Mouse (Mus musculus) G1E (cell line): ENCODE results near the gene Tmem218. TPM values are rescaled to one million over a fixed set of nuclear protein-coding genes. Genes with fewer than 3 reads are reported as not detected.

Source experiments
- ATAC-seq: 2 replicates; pipeline ENCODE4 v1.8.0; 2016; ENCODE audit warnings: mild to moderate bottlenecking; ENCODE audit not compliant: insufficient number of reproducible peaks, poor library complexity, low FRiP score, severe bottlenecking; ENCODE audit errors: extremely low read depth
- DNase-seq: peaks from one replicate; pipeline ENCODE4 v3.0.0; 2012; ENCODE audit warnings: low spot score
- H3K27me3 ChIP-seq: 2 replicates; pipeline ENCODE4 v1.6.1; 2012; ENCODE audit warnings: mild to moderate bottlenecking, low read length, inconsistent platforms; ENCODE audit not compliant: insufficient read depth
- H3K36me3 ChIP-seq: replicated peaks from 2 replicates; pipeline ENCODE3; 2012; ENCODE audit warnings: mild to moderate bottlenecking, inconsistent platforms
- H3K4me1 ChIP-seq: 2 replicates; pipeline ENCODE4 v1.6.1; 2012; ENCODE audit warnings: low read depth, low read length, inconsistent platforms, mixed read lengths; ENCODE audit not compliant: insufficient read depth
- H3K4me3 ChIP-seq: 2 replicates; pipeline ENCODE4 v1.5.1; 2012; ENCODE audit warnings: low read depth, mild to moderate bottlenecking, inconsistent platforms, low read length, moderate library complexity, mixed read lengths
- H3K9me3 ChIP-seq: replicated peaks from 2 replicates; pipeline ENCODE4 v1.6.1; 2012; ENCODE audit warnings: inconsistent platforms
- CTCF ChIP-seq: IDR thresholded peaks from 2 replicates; pipeline ENCODE4 v1.5.1; 2012; ENCODE audit warnings: low read depth, low read length, inconsistent platforms, mixed read lengths
- GATA1 ChIP-seq: IDR thresholded peaks from 2 replicates; pipeline ENCODE4 v1.6.1; 2012; ENCODE audit warnings: borderline replicate concordance, low read length, inconsistent platforms, mixed read lengths
- GATA2 ChIP-seq: IDR thresholded peaks from 2 replicates; pipeline ENCODE4 v1.6.1; 2012; ENCODE audit warnings: low read depth, low read length, inconsistent platforms, borderline replicate concordance
- POLR2AphosphoS5 ChIP-seq: IDR thresholded peaks from 2 replicates; pipeline ENCODE4 v1.6.1; 2012; ENCODE audit warnings: low read depth, low read length, inconsistent platforms; ENCODE audit not compliant: insufficient replicate concordance
- TAL1 ChIP-seq: conservative IDR thresholded peaks from 2 replicates; pipeline ENCODE4 v1.6.1; 2012; ENCODE audit warnings: low read depth, low read length, inconsistent platforms, mixed read lengths
- polyA plus RNA-seq: library from polyadenylated mRNA; stranded (reverse); fragments of >175 nt; gene quantifications from 2 replicates; pipeline ENCODE4 v1.2.3, GENCODE M21; 2012
- total RNA-seq, 2 experiments: library from RNA; stranded (forward) in 1 of 2; stranded (reverse) in 1 of 2; fragments of 200-1000 nt in 1 of 2; fragments of >200 nt in 1 of 2; fragmentation: Nextera tagmentation in 1 of 2; gene quantifications; 2 replicates each; pipeline ENCODE4 v1.2.3; 2014 to 2017

Gene Tmem218
- total RNA-seq (2014; fragmentation: Nextera tagmentation) (1.7 and 3.2 TPM in 2 replicates), total RNA-seq (2017) (3.1 and 3.5 TPM in 2 replicates), polyA plus RNA-seq (0.28 and 0.30 TPM in 2 replicates)

DNA sequence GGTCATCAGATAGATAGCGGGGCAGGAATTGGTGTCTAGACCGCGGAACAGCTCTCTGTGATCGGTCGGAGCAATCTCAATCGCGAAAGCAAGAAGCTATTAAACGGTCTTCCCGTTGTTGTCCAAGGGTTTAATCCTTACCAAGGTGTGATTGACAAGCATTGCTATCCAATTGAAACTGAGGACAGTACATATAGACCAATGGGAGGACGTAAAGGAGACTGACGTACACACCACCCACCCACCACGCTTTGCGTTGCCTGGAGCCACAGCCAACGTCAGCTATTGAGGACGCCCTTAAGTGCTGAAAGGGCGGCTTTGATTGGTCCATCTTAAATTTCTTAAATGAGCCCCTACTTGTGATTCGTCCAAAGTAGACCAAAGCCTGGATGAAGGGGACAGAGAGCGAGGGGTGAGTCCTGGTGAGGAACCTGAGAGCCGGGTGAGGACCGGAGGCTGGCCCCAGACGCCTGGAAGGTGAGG, at the start of gene Tmem218:
Gene Tmem218 (plus strand): TSS at position 295 of the 483 bp plus-strand sequence.
- Histone ChIP-seq H3K4me3 (peak within 1 kb of the TSS; percentile 72), H3K36me3 (no peaks in the 10 kb centered on the region), H3K4me1 (peaks cover 12% of the 10 kb centered on the region), H3K9me3 (no peaks in the 10 kb centered on the region), H3K27me3 (peaks cover 3% of the 10 kb centered on the region; the same call in 1 of the 2 replicates)
- no peak for TF ChIP-seq CTCF
- no peak for TF ChIP-seq GATA1
- no peak for TF ChIP-seq TAL1
- TF ChIP-seq POLR2AphosphoS5: no peak
- no peak for TF ChIP-seq GATA2
- DNase-seq (peak; percentile 81), ATAC-seq (peak; percentile 99)

DNA sequence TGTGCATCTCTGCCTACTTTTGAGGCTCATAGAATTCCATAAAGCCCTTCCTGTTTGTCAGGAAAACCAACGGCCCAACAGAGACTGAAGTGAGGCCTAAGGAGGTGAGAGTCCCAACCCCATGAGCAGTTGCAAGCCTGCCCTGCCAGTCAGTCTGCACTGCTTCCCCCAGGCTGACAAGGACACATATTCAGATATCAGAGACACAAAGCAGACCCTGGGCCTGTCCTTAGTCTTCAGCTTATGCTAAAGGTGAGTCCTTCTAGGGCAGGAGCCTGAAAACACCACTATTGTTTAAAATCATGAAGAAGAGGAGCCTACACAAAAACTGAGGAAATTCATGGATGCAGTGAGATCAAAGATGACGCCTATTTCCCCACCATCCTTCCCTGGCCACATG, 47.3 kb upstream of the Tmem218 start:
- TF ChIP-seq CTCF: no peak
- no peak for TF ChIP-seq GATA1
- no peak for TF ChIP-seq GATA2
- TF ChIP-seq POLR2AphosphoS5: no peak
- no peak for TF ChIP-seq TAL1
- Histone ChIP-seq H3K4me3 (no peak overlapping the region), H3K4me1 (no peaks in the 10 kb centered on the region), H3K36me3 (no peaks in the 10 kb centered on the region), H3K9me3 (no peaks in the 10 kb centered on the region), H3K27me3 (no peaks in the 10 kb centered on the region)
- ATAC-seq (no peak), DNase-seq (no peak)

DNA sequence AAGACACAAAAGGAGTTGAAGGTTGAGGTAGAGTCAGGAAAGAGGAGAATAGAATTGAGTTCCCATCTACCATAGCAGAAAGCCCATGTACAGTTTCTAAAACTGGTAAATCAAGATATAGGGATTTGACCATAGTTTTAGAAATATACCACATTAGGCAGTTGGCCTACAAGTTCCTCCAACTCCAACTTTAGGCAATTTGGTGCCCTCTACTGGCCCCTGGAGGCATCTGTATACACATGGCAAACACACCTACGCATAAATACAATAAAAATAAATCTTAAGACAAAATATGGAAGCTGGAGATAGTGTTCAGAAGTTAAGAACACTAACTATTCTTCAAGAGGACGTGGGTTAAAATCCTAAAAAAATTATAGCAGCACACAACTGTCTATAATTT, 41.1 kb upstream of the Tmem218 start:
- no peak for DNase-seq
- H3K4me3 ChIP-seq: no peak overlapping the region
- no peaks in the 10 kb centered on the region for H3K27me3 ChIP-seq
- ATAC-seq: no peak
- H3K9me3 ChIP-seq: no peaks in the 10 kb centered on the region
- no peak for TF ChIP-seq POLR2AphosphoS5
- TF ChIP-seq TAL1: no peak
- TF ChIP-seq CTCF: no peak
- no peak for TF ChIP-seq GATA2
- no peak for TF ChIP-seq GATA1
- H3K4me1 ChIP-seq: no peaks in the 10 kb centered on the region
- H3K36me3 ChIP-seq: no peaks in the 10 kb centered on the region

DNA sequence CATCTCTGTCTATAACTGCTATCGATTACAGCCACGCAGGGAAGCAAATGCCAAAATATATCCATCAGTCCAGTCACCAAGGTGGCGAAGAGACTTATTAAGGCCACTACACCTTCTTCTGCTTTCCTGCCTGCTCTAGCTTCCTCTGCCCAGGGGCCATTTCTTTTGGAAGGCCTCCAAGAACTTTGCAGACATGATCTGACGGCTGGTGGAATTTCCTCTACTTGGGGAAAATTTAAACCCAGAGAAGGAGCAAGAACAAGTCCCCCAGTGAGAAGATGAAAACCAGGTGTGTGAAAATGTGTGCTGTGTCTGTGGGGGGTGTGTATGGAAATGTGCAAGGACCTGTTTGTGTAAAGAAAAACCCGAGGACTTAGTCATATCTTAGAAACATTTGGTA, 34.6 kb upstream of the Tmem218 start:
- Histone ChIP-seq H3K9me3 (no peaks in the 10 kb centered on the region), H3K4me1 (no peaks in the 10 kb centered on the region), H3K36me3 (no peaks in the 10 kb centered on the region), H3K27me3 (0 out of 2 replicates have a peak, but pooled peaks cover 3% of the 10 kb centered on the region), H3K4me3 (no peak overlapping the region)
- TF ChIP-seq CTCF (no peak), TAL1 (no peak), GATA2 (no peak), POLR2AphosphoS5 (no peak), GATA1 (no peak)
- no peak for ATAC-seq
- DNase-seq: no peak

DNA sequence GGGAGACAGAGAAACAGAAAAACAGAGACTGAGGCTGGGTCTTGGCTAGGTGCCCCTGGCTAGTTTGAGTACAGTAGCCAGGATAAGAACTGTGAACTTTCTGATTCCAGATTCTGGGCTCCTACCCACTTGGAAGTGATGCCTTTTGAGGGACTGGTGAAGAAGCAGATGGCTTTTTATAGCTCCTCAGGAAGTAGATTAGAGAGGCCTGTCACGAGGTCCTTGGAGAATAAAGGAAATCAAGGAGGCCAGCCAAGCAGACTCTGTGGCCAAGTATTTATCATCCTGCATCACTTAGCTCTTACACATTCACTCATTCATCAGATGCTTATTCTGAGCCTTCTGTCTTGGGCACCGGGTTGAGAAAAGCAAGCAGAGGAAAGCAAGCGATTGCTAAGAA, 32.0 kb upstream of the Tmem218 start:
- H3K4me3 ChIP-seq: no peak overlapping the region
- no peaks in the 10 kb centered on the region for H3K36me3 ChIP-seq
- H3K27me3 ChIP-seq: 0 out of 2 replicates have a peak, but pooled peaks cover 14% of the 10 kb centered on the region
- no peak for TF ChIP-seq TAL1
- no peak for TF ChIP-seq GATA2
- no peak for TF ChIP-seq GATA1
- TF ChIP-seq POLR2AphosphoS5: no peak
- TF ChIP-seq CTCF: no peak
- DNase-seq (no peak), ATAC-seq (no peak)
- H3K4me1 ChIP-seq: no peaks in the 10 kb centered on the region
- H3K9me3 ChIP-seq: no peaks in the 10 kb centered on the region

DNA sequence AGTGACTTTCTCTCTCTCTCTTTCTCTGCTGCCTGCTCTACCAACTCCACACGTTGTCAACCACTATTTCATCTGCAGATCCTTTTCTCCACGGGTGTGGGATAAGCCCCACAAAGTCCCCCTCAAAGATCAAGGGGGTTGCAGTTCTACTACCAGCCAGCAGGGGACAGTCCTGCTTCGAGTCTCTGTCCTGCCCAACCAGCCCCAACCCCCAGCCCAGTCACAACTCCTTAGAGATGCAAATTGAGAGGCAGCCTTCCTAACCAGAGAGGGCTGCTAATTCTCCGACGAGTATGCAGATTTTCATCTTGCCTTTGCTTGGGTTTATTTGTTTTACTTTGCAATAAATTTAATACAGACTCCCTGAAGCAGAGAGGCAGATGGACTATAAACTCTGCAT, 30.9 kb upstream of the Tmem218 start:
- Histone ChIP-seq H3K9me3 (no peaks in the 10 kb centered on the region), H3K36me3 (no peaks in the 10 kb centered on the region), H3K27me3 (0 out of 2 replicates have a peak, but pooled peaks cover 14% of the 10 kb centered on the region), H3K4me3 (no peak overlapping the region), H3K4me1 (no peaks in the 10 kb centered on the region)
- no peak; the same call in 1 of the 2 replicates for ATAC-seq
- no peak for TF ChIP-seq TAL1
- peak; percentile 59 for TF ChIP-seq CTCF
- peak; percentile 5 for DNase-seq

DNA sequence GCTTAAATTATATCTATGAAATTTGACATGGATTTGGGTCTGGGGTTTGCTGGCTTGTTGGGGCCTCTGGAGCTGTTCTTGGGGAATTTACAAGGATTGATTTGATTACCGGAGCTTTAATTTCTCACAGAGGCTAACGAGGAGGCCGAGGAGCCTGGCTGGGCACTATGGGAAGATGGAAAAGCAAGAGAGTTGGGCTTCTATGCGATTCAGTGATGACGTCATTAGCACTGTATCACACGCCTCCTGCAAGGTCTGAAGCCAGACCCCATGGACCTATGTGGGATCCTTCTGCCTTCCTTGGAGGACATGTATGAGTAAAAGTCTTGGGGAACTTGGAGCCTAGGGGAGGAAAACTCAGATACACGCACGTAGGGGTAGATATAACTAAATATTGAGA, 30.5 kb upstream of the Tmem218 start:
- H3K4me1 ChIP-seq: no peaks in the 10 kb centered on the region
- H3K9me3 ChIP-seq: no peaks in the 10 kb centered on the region
- H3K27me3 ChIP-seq: 0 out of 2 replicates have a peak, but pooled peaks cover 14% of the 10 kb centered on the region
- H3K4me3 ChIP-seq: no peak overlapping the region
- ATAC-seq (no peak), DNase-seq (no peak)
- no peaks in the 10 kb centered on the region for H3K36me3 ChIP-seq
- TF ChIP-seq TAL1 (no peak), POLR2AphosphoS5 (no peak), GATA1 (no peak), CTCF (no peak), GATA2 (no peak)
